Mouse (Mus musculus) cortical plate, adult 2 months (tissue): ENCODE data around the gene Golt1a.

Source experiments
- CTCF ChIP-seq: fragments of 200-500 bp; IDR thresholded peaks from 2 replicates; pipeline ENCODE4 v1.5.1; 2011; ENCODE audit warnings: mild to moderate bottlenecking, control low read depth, low read length; ENCODE audit not compliant: insufficient read depth; ENCODE audit errors: extremely low read depth
- POLR2A ChIP-seq: fragments of 200-500 bp; IDR thresholded peaks from 2 replicates; pipeline ENCODE4 v1.6.1; 2011; ENCODE audit warnings: mild to moderate bottlenecking, low read length, control low read depth; ENCODE audit not compliant: insufficient read depth; ENCODE audit errors: extremely low read depth

DNA sequence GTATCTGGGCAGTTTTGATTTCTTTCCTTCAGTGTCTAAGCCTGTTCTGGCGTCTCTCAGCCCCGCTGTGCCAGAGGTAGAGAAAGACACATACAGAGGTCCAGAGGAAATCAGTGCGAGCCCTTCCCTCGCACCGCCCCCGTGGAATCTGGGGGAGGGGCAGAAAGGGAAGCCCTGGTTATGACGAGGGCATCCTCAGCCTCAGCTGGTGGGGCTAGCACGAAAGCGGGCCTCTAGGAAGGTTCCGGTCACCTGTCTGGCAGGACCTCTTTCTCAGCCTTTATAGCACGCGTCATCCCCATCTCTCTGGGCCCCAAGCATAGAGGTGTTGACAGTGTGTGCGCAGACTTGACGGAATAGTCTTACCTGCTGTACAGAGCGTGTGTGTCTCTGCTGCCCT, 46.3 kb downstream of the Golt1a start:
- TF ChIP-seq POLR2A (no peak), CTCF (no peak)
